ENCODE assay signal across 19 mouse cellular contexts in the genomic region with DNA sequence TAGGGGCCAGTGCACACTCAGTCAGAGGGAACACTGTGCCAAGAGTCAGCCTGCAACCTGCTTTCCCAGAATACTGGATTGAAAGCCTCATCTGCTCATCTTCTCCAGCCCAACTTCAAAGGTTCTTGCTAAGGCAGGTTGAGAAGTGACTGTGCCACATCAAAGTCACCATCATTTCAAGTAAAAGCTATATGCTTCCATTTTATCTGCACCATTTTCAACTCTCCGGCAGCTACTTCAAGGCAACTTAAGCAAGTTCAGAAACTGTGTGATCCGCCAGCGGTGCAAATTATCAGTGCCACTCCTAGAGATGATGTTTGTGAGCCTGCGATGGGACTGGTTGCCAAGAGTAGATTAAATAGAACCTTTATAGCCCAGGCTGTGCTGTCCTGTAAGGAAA. TPM values are rescaled to one million over a fixed set of nuclear protein-coding genes. Genes with fewer than 3 reads are reported as not detected.
DNase-seq lines count a peak whose midpoint lies in the region; ATAC-seq lines count a peak whose summit lies in the region.
"Had no signal": no experiment of that assay in that cellular context is flagged by ENCODE, and none has a peak within 500 bp of the region (broad histone marks: within the 10 kb centered on the region; RNA-seq: fewer than 3 reads in every experiment).

No protein-coding gene starts in this region.

- peaks cover 9% of the 10 kb centered on the region; the same call in 1 of the 2 replicates for H3K4me1 ChIP-seq in hindbrain, embryonic 13.5 days (replicated peaks)
- H3K4me1 ChIP-seq in hindbrain, embryonic 11.5 days (replicated peaks; ENCODE audit: control insufficient read depth, insufficient read depth, low read length), result no peaks in the 10 kb centered on the region
- peaks cover 6% of the 10 kb centered on the region for H3K4me1 ChIP-seq in hindbrain, embryonic 16.5 days (ENCODE audit: control insufficient read depth, insufficient read depth, low read depth, low read length)
- peaks cover 10% of the 10 kb centered on the region; the same call in 1 of the 2 replicates for H3K4me1 ChIP-seq in neural tube, embryonic 15.5 days

- H3K4me2 ChIP-seq in hindbrain, embryonic 13.5 days, result peak overlapping the region; percentile 89
- no peak overlapping the region for H3K4me2 ChIP-seq in hindbrain, embryonic 11.5 days (replicated peaks; ENCODE audit: low read depth, low read length)
- H3K4me2 ChIP-seq in hindbrain, embryonic 16.5 days (ENCODE audit: low read length), result peak overlapping the region; percentile 79
- peak overlapping the region; percentile 82 for H3K4me2 ChIP-seq in neural tube, embryonic 15.5 days
- H3K4me2 ChIP-seq: heart, embryonic 15.5 days had no signal

- ATAC-seq in cerebellum, adult (ENCODE audit: insufficient number of reproducible peaks, low FRiP score, low TSS enrichment), result no peak
- no peak for ATAC-seq in hindbrain, embryonic 13.5 days (ENCODE audit: low FRiP score)
- ATAC-seq in hindbrain, embryonic 11.5 days (ENCODE audit: low FRiP score), result no peak
- no peak for ATAC-seq in hindbrain, embryonic 16.5 days
- no peak for ATAC-seq in neural tube, embryonic 15.5 days (ENCODE audit: low FRiP score)
- ATAC-seq: inflammation-experienced regulatory T-cells, adult 6 months; Patski had no signal

- peak; percentile 40 to 43 for DNase-seq in cerebellum, postnatal 10 days
- no peak for DNase-seq in hindbrain, embryonic 11.5 days (ENCODE audit: low spot score)
- no peak for DNase-seq in liver
- DNase-seq: adrenal gland, postnatal 36 days; heart, adult 18-20 months; lung, postnatal 14 days; spleen, adult 18-20 months; thymus, postnatal 25 days had no signal

- H3K9ac ChIP-seq in hindbrain, embryonic 13.5 days, result no peak overlapping the region
- no peak overlapping the region for H3K9ac ChIP-seq in hindbrain, embryonic 11.5 days (ENCODE audit: low read depth, low read length)
- no peak overlapping the region; the same call in 1 of the 2 replicates for H3K9ac ChIP-seq in hindbrain, embryonic 16.5 days (ENCODE audit: low read depth, low read length)
- H3K9ac ChIP-seq in neural tube, embryonic 15.5 days (replicated peaks), result no peak overlapping the region; the same call in 1 of the 2 replicates
- H3K9ac ChIP-seq: embryonic facial prominence, embryonic 13.5 days; heart, embryonic 15.5 days; limb, embryonic 13.5 days; stomach, embryonic 15.5 days had no signal

- H3K27ac ChIP-seq in hindbrain, embryonic 13.5 days, result no peak overlapping the region
- H3K27ac ChIP-seq in hindbrain, embryonic 11.5 days (ENCODE audit: low read depth, low read length), result no peak overlapping the region
- H3K27ac ChIP-seq in hindbrain, embryonic 16.5 days (ENCODE audit: low read depth, low read length), result no peak overlapping the region
- H3K27ac ChIP-seq in neural tube, embryonic 15.5 days (replicated peaks), result no peak overlapping the region
- H3K27ac ChIP-seq: embryonic facial prominence, embryonic 13.5 days; heart, embryonic 15.5 days; limb, embryonic 13.5 days; stomach, embryonic 15.5 days had no signal

- WGBS in hindbrain, embryonic 13.5 days, result 89% methylated on average over 4 of the region's 4 CpGs
- 86% methylated on average over 4 of the region's 4 CpGs for WGBS in hindbrain, embryonic 11.5 days
- WGBS in hindbrain, embryonic 16.5 days, result 79% methylated on average over 4 of the region's 4 CpGs
- 74% methylated on average over 4 of the region's 4 CpGs for WGBS in neural tube, embryonic 15.5 days

- H3K27me3 ChIP-seq in hindbrain, embryonic 13.5 days, result 0 out of 2 replicates have a peak, but pooled peaks cover 6% of the 10 kb centered on the region
- no peaks in the 10 kb centered on the region for H3K27me3 ChIP-seq in hindbrain, embryonic 11.5 days (ENCODE audit: control insufficient read depth, insufficient read depth, low read length)
- no peaks in the 10 kb centered on the region for H3K27me3 ChIP-seq in hindbrain, embryonic 16.5 days (replicated peaks; ENCODE audit: control insufficient read depth, insufficient read depth, low read length)
- no peaks in the 10 kb centered on the region for H3K27me3 ChIP-seq in neural tube, embryonic 15.5 days (replicated peaks)

- no peaks in the 10 kb centered on the region for H3K9me3 ChIP-seq in hindbrain, embryonic 13.5 days
- no peaks in the 10 kb centered on the region for H3K9me3 ChIP-seq in hindbrain, embryonic 11.5 days (ENCODE audit: control insufficient read depth, low read length)
- H3K9me3 ChIP-seq in hindbrain, embryonic 16.5 days (ENCODE audit: control insufficient read depth, low read length), result no peaks in the 10 kb centered on the region
- no peaks in the 10 kb centered on the region for H3K9me3 ChIP-seq in neural tube, embryonic 15.5 days (replicated peaks)
- H3K9me3 ChIP-seq: embryonic facial prominence, embryonic 13.5 days; heart, embryonic 15.5 days; limb, embryonic 13.5 days; stomach, embryonic 15.5 days had no signal

- H3K4me3 ChIP-seq in hindbrain, embryonic 13.5 days, result peak overlapping the region; percentile 61
- H3K4me3 ChIP-seq in hindbrain, embryonic 11.5 days (ENCODE audit: low read depth, low read length), result no peak overlapping the region
- peak overlapping the region; percentile 70 for H3K4me3 ChIP-seq in hindbrain, embryonic 16.5 days (ENCODE audit: low read length)
- peak overlapping the region; percentile 61 for H3K4me3 ChIP-seq in neural tube, embryonic 15.5 days (replicated peaks)
- H3K4me3 ChIP-seq: heart, embryonic 15.5 days had no signal

- no peaks in the 10 kb centered on the region for H3K36me3 ChIP-seq in hindbrain, embryonic 13.5 days
- no peaks in the 10 kb centered on the region for H3K36me3 ChIP-seq in hindbrain, embryonic 11.5 days (ENCODE audit: control insufficient read depth, insufficient read depth, low read length)
- H3K36me3 ChIP-seq in hindbrain, embryonic 16.5 days (ENCODE audit: control insufficient read depth, insufficient read depth, low read length), result no peaks in the 10 kb centered on the region
- H3K36me3 ChIP-seq in neural tube, embryonic 15.5 days, result no peaks in the 10 kb centered on the region
- H3K36me3 ChIP-seq: embryonic facial prominence, embryonic 13.5 days; heart, embryonic 15.5 days; limb, embryonic 13.5 days; stomach, embryonic 15.5 days had no signal

RNA-seq across cellular contexts. Expression of a gene that starts 2.2 kb away (rescaled TPM):
- polyA plus RNA-seq in hindbrain, embryonic 13.5 days (2015; fragmentation: Nextera tagmentation; extraction: Ambion mirVana), result 13.3 and 15.5 TPM in 2 replicates
- polyA plus RNA-seq in hindbrain, embryonic 11.5 days (2014; fragmentation: Nextera tagmentation; extraction: Ambion mirVana), result 2.6 and 3.6 TPM in 2 replicates
- polyA plus RNA-seq in hindbrain, embryonic 16.5 days (2015; fragmentation: Nextera tagmentation; extraction: Ambion mirVana), result 16.8 and 22.2 TPM in 2 replicates
- 15.5 and 19.9 TPM in 2 replicates for polyA plus RNA-seq in neural tube, embryonic 15.5 days (2015; fragmentation: Nextera tagmentation; extraction: Ambion mirVana)
- polyA plus RNA-seq: inflammation-experienced regulatory T-cells, adult 6 months; liver, embryonic 16.5 days; Patski had no signal

Comparison
In these comparisons a context has a peak if more than half of its experiments do, and no peak if none do; other contexts are left out.
1. DNase-seq: peak in cerebellum, postnatal 10 days (2 of 2); none in hindbrain, embryonic 11.5 days (single experiment) and liver (single experiment).